Mouse (Mus musculus): ENCODE measurements around the gene Ly6g5c. TPM values are rescaled to one million over a fixed set of nuclear protein-coding genes. Genes with fewer than 3 reads are reported as not detected.

The Ly6g5c gene
- polyA plus RNA-seq (2012; rRNA removed), result not detected in 2 replicates

GRCm38 (mm10) chr17:35108097-35108496 is at the start of gene Ly6g5c:
TSS of gene Ly6g5c (plus strand) at chr17:35108279.
- no peak for DNase-seq (ENCODE audit: low read depth)
- TF ChIP-seq CTCF (IDR thresholded peaks at IDR 0.05; ENCODE audit: borderline replicate concordance, extremely low read depth, insufficient read depth, insufficient read length) (no peak), POLR2A (IDR thresholded peaks at IDR 0.05; ENCODE audit: borderline replicate concordance, extremely low read depth, insufficient read depth, insufficient read length, poor library complexity, severe bottlenecking) (no peak)

- TF ChIP-seq CTCF (IDR thresholded peaks at IDR 0.05; ENCODE audit: borderline replicate concordance, extremely low read depth, insufficient read depth, insufficient read length) (no peak), POLR2A (IDR thresholded peaks at IDR 0.05; ENCODE audit: borderline replicate concordance, extremely low read depth, insufficient read depth, insufficient read length, poor library complexity, severe bottlenecking) (no peak)
- no peak for DNase-seq (ENCODE audit: low read depth)
These were observed 49.8 kb upstream of the Ly6g5c start for GRCm38 (mm10) chr17:35058316-35058715.

- DNase-seq (ENCODE audit: low read depth), result peak; percentile 97
- TF ChIP-seq CTCF (IDR thresholded peaks at IDR 0.05; ENCODE audit: borderline replicate concordance, extremely low read depth, insufficient read depth, insufficient read length) (peak; percentile 74), POLR2A (IDR thresholded peaks at IDR 0.05; ENCODE audit: borderline replicate concordance, extremely low read depth, insufficient read depth, insufficient read length, poor library complexity, severe bottlenecking) (peak; percentile 33; the same call in 1 of the 2 replicates)
These were observed 48.9 kb upstream of the Ly6g5c start, which contains the start of gene Ddah2 for GRCm38 (mm10) chr17:35058911-35059892. TSS of gene Ddah2 (plus strand) at chr17:35059035.

DNA sequence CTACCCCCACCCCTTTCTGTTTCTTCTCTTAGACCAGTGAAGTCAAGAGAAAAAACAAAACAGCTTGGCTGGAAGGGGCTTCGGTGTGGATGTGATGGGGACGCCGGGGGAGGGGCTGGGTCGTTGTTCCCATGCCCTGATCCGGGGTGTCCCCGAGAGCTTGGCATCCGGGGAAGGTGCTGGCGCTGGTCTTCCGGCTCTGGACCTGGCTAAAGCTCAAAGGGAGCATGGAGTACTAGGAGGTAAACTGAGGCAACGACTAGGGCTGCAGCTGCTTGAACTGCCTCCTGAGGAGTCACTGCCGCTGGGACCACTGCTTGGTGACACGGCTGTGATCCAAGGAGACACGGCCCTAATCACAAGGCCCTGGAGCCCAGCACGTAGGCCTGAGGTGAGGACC is 48.0 kb upstream of the Ly6g5c start:
- no peak for TF ChIP-seq POLR2A (IDR thresholded peaks at IDR 0.05; ENCODE audit: borderline replicate concordance, extremely low read depth, insufficient read depth, insufficient read length, poor library complexity, severe bottlenecking)
- TF ChIP-seq CTCF (IDR thresholded peaks at IDR 0.05; ENCODE audit: borderline replicate concordance, extremely low read depth, insufficient read depth, insufficient read length), result no peak
- DNase-seq (ENCODE audit: low read depth), result no peak

DNA sequence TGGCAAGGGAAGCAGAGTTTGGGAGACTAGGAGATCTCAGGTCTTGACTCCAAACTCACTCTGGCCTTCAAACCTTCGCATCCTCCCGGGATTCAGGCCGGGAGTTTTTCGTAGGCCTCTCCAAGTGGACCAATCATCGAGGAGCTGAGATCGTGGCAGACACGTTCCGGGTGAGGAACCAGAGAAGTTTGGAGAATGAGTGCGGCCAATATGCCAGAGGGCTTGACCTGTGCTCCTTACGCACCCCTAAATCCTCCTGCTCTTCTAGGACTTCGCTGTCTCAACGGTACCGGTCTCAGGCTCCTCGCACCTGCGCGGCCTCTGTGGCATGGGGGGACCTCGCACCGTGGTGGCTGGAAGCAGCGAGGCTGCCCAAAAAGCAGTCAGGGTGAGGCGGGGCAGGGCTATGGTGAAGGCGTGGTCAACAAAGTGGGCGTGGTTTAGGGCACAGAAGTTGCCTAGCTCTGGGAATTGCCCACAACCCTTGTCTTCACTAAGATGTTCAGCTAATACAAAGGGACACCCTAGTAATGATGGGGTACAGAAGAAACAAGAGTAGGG is 47.3 kb upstream of the Ly6g5c start:
- no peak for DNase-seq (ENCODE audit: low read depth)
- TF ChIP-seq POLR2A (IDR thresholded peaks at IDR 0.05; ENCODE audit: borderline replicate concordance, extremely low read depth, insufficient read depth, insufficient read length, poor library complexity, severe bottlenecking) (no peak), CTCF (IDR thresholded peaks at IDR 0.05; ENCODE audit: borderline replicate concordance, extremely low read depth, insufficient read depth, insufficient read length) (no peak)

- DNase-seq (ENCODE audit: low read depth), result no peak
- no peak for TF ChIP-seq CTCF (IDR thresholded peaks at IDR 0.05; ENCODE audit: borderline replicate concordance, extremely low read depth, insufficient read depth, insufficient read length)
- TF ChIP-seq POLR2A (IDR thresholded peaks at IDR 0.05; ENCODE audit: borderline replicate concordance, extremely low read depth, insufficient read depth, insufficient read length, poor library complexity, severe bottlenecking), result no peak
These were observed 46.8 kb upstream of the Ly6g5c start for GRCm38 (mm10) chr17:35061299-35061698.

GRCm38 (mm10) chr17:35063466-35063865 is 44.6 kb upstream of the Ly6g5c start:
- TF ChIP-seq POLR2A (IDR thresholded peaks at IDR 0.05; ENCODE audit: borderline replicate concordance, extremely low read depth, insufficient read depth, insufficient read length, poor library complexity, severe bottlenecking) (no peak), CTCF (IDR thresholded peaks at IDR 0.05; ENCODE audit: borderline replicate concordance, extremely low read depth, insufficient read depth, insufficient read length) (no peak)
- DNase-seq (ENCODE audit: low read depth), result no peak

- DNase-seq (ENCODE audit: low read depth), result no peak
- TF ChIP-seq POLR2A (IDR thresholded peaks at IDR 0.05; ENCODE audit: borderline replicate concordance, extremely low read depth, insufficient read depth, insufficient read length, poor library complexity, severe bottlenecking), result no peak
- no peak for TF ChIP-seq CTCF (IDR thresholded peaks at IDR 0.05; ENCODE audit: borderline replicate concordance, extremely low read depth, insufficient read depth, insufficient read length)
These were observed 43.7 kb upstream of the Ly6g5c start for GRCm38 (mm10) chr17:35064378-35064877.

GRCm38 (mm10) chr17:35064951-35065947 is 42.8 kb upstream of the Ly6g5c start, which contains the start of gene Ly6g6c:
TSS of gene Ly6g6c (plus strand) at chr17:35065388.
- no peak for DNase-seq (ENCODE audit: low read depth)
- TF ChIP-seq CTCF (IDR thresholded peaks at IDR 0.05; ENCODE audit: borderline replicate concordance, extremely low read depth, insufficient read depth, insufficient read length) (no peak), POLR2A (IDR thresholded peaks at IDR 0.05; ENCODE audit: borderline replicate concordance, extremely low read depth, insufficient read depth, insufficient read length, poor library complexity, severe bottlenecking) (no peak)

DNA sequence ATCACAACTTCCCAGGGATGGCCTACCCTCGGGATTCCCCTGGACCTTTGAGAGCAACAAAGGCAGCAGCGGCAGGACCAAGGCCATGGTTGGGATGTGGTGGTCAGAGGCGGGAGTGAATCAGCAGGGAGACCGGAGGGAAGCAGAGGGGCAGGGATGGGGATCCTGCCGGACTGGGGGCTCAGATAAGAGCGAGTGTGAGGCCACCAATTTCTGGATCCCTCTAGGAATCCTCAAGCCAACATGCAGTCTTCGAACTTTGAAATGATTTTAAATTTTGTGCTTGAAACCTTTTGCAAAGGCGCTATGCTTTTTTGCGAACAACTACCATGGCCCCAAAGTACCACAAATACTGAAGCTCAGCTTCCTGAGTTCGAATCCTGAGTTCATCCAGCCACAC is 42.0 kb upstream of the Ly6g5c start, which contains the start of gene Mpig6b:
Gene Mpig6b, minus strand, starts transcription at position 101 of the 400 bp plus-strand sequence.
- DNase-seq (ENCODE audit: low read depth), result no peak
- no peak for TF ChIP-seq POLR2A (IDR thresholded peaks at IDR 0.05; ENCODE audit: borderline replicate concordance, extremely low read depth, insufficient read depth, insufficient read length, poor library complexity, severe bottlenecking)
- TF ChIP-seq CTCF (IDR thresholded peaks at IDR 0.05; ENCODE audit: borderline replicate concordance, extremely low read depth, insufficient read depth, insufficient read length), result no peak

Measured in brain, embryonic 14.5 days (tissue).